Mouse (Mus musculus) common myeloid progenitor, adult 5-6 weeks (primary cell): ENCODE measurements around the gene Hnrnph1. TPM values are rescaled to one million over a fixed set of nuclear protein-coding genes. Genes with fewer than 3 reads are reported as not detected.
"Not testable (repeated sequence)": the region's sequence is repeated elsewhere in the genome, so short reads cannot be mapped to it uniquely, and the experiment has no call there.

Experiments used
- ATAC-seq: replicated peaks from 2 replicates; pipeline ENCODE4 v1.8.0; 2016; ENCODE audit warnings: low read depth, mild to moderate bottlenecking, moderate TSS enrichment, inconsistent platforms; ENCODE audit not compliant: poor library complexity, severe bottlenecking
- total RNA-seq: library from RNA; stranded (forward); fragments of 200-1000, 187-1606 nt; gene quantifications from 2 replicates; pipeline ENCODE4 v1.2.3, GENCODE M21; 2017

Hnrnph1 gene
- 987 and 1,045 TPM in 2 replicates for total RNA-seq

DNA sequence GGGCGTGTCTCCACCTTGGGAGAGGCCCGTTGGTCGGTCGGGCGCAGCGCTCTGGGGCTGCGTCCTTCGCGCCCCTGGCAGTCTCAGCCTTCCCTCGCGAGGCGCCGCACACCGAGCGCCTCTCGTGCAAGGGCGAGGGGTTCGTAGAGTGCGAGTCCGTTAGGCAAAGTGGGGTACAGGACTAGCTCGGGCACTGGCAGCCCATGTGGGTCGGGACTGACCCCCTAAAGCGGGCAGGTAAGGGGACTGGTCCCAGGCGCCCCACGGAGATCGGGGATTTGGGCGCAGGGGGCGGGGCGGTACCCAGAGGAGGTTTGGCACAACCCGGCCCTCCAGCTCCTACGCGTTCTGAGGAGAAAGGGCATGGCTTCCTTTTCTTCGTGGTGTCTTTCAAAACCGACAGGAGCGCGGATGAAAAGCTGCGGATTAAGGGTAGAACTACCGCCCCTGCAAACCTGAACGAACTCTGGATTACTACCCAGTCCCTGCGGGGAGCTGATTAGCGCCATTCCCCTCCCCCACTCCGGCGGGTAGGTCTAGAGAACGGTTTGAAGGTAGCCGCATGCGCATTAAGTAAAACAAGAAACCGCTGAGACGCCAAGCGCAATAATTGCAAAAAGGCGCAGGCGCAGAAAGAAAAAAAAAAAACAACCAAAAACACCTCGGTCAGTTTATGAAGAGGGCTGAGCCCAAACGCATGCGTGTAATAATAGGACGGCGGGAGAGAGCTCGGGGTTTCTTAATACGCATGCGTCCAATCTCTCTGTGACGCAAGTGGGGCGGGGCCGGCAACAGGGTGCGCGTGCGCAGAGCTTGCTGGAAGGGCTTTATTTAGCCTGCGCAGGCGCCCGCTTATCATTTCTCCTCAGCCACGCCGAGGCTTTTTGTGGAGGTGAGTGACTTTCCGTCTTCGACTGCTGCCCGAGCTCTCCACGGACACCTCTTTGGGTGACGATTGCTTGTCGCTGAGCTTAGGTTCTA lies at the start of gene Hnrnph1:
Gene Hnrnph1, plus strand, starts transcription at position 80 of the 981 bp plus-strand sequence.
- peak; percentile 77 for ATAC-seq

DNA sequence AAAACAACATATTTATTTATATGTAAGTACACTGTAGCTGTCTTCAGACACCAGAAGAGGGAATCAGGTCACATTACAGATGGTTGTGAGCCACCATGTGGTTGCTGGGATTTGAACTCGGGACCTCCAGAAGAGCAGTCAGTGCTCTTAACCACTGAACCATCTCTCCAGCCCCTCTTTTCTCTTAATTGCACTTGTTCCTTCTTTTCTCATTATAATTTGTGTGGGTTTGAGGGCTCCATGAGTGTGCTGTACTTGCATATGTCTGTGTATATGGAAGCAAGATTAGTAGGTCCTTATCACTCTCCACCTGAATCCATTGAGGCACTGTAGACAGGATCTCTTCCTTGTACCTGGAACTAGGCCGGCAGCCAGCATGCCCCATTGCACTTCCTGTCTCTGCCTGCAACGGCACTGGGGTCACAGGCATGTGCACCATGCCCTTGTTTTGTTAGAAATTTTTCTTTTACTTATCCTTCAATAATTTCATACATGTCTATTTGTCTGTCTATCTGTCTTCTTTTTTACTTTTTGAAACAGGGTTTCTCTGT lies 48.6 kb upstream of the Hnrnph1 start:
- ATAC-seq: no peak

DNA sequence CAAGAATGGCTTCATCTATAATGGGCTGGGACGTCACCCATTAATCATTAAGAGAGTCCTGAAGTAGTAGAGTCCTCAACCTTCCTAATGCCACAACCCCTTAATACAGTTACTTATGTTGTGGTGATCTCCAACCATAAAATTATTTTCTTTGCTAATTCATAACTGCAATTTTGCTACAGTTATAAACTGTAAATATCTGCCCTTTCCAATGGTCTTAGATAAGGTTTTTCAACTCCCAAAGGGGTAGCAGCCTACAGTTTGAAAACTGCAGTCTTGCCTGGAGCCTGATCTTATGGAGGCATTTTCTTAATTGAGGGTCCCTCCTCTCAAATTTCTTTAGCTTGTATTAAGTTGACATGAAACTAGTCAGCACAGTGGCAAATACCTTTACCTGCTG lies 47.4 kb upstream of the Hnrnph1 start:
- ATAC-seq: no peak

- no peak for ATAC-seq
These were observed 43.6 kb upstream of the Hnrnph1 start for GRCm38 (mm10) chr11:50333181-50333580.

DNA sequence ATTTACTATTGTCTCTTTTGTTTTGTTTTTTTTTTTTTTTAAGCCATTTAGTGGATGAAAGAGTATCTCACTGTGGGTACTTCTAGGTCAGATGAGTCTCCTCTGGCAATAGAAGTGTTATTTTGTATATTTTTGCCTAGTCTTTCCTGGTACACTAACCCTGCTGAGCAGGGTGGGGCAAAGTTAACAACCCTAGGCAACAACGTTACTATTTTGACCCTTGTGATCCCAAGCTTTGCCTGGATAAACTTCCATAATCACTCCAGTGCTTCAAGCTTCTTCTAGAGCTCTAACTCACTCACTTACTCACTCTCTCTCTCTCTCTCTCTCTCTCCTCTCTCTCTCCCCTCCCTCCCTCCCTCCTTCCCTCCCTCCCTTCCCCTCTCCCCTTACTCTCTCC lies 40.7 kb upstream of the Hnrnph1 start:
- no peak for ATAC-seq

GRCm38 (mm10) chr11:50336891-50337290 lies 39.9 kb upstream of the Hnrnph1 start:
- ATAC-seq: no peak

DNA sequence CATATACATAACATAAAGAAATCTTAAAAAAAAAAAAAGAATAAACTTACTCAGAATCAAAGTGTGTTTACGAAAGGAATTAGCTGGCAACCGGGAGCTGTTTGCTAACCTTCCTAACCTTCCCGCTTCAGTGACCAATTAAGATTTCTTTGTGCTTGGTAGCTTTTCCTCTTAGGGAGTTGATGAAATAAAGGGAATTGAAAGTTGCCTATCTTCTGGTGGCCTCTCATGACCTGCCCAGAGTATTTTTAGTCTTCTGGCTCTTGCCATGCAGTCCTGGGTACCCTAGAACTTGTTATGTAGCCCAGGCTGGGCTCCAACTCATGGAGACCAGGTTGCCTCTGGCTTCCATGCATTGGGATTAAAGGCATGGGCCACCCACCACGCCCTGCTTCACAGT lies 31.3 kb upstream of the Hnrnph1 start:
- ATAC-seq: no peak

- no peak for ATAC-seq
These were observed 30.3 kb upstream of the Hnrnph1 start for GRCm38 (mm10) chr11:50346256-50347032.

DNA sequence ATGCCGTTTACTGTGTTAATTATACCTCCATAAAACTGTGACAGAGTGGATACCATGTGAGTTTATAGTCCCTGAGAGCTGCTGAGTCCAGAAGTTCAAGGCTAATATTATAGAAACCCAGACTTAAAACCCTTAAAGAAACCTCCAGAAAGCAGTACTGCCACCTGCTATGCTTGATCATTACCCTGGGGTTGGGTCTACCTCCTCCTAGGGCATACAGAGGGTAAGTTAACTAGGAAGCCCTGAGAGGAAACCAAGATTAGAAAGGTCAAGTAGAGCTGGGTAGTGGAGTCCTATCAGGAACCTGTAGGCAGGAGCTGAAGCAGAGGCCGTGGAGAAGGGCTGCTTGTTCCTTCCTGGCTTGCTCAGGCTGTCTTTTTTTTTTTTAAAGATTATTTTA lies 24.6 kb upstream of the Hnrnph1 start:
- ATAC-seq: no peak

DNA sequence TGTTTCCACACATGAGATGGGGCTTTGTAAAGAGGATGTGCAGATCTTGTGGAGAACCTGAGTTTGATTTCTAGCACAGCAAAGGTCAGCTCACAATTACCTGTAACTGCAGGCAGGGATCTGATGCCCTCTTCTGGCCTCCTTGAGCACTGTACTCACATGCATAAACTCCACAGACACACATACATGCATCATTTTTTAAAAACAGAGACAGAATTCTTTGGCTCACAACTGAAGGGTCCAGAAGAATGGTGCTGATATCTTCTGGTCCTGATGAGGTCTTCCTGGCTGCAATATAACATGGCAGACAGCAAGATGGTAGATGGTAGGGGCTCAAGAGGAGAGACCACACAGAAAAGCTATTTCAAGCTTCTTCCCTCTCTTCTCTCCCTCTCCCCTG lies 22.6 kb upstream of the Hnrnph1 start, which contains the start of gene Cby3:
Gene Cby3, plus strand, starts transcription at position 301 of the 400 bp plus-strand sequence.
- ATAC-seq: no peak

DNA sequence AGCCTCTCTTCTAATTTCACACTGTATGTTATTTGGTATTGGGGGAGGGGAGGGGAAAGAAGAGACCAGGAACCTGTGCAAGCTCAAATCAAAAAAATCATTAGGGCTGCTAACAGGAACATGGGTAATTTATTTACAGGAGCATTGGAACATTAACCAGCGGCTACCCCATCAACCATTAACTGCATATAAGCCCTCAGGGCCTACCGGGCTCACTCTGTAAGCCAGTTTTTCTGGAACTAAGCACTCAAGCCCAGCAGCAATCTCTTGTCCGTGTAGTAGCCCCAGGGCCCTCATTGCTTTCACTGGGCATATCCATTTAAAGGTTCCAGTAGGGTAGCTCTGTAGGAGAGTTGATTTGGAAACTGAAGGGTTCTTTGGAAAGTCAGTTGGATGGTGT lies 21.9 kb upstream of the Hnrnph1 start:
- no peak for ATAC-seq

DNA sequence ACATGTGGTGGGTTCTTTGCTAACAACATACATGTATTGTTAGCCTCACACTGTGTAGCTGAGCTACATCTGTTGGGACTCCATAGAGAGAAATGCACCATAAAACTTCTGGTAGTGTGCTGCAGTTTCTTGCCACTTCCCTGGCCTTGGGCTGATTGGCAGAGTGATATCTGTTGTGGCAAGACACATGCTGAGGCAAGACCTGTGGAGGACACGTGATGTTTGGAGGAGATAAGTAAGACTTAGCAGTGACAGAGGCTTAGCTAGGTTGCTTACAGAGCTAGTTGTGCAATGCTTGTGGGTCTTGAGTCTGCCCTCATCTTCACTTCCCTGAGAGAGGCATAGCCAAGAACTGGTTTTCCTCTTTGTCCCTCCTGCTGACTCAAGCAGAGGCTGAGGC lies 21.4 kb upstream of the Hnrnph1 start:
- ATAC-seq: peak; percentile 45; the same call in 1 of the 2 replicates

DNA sequence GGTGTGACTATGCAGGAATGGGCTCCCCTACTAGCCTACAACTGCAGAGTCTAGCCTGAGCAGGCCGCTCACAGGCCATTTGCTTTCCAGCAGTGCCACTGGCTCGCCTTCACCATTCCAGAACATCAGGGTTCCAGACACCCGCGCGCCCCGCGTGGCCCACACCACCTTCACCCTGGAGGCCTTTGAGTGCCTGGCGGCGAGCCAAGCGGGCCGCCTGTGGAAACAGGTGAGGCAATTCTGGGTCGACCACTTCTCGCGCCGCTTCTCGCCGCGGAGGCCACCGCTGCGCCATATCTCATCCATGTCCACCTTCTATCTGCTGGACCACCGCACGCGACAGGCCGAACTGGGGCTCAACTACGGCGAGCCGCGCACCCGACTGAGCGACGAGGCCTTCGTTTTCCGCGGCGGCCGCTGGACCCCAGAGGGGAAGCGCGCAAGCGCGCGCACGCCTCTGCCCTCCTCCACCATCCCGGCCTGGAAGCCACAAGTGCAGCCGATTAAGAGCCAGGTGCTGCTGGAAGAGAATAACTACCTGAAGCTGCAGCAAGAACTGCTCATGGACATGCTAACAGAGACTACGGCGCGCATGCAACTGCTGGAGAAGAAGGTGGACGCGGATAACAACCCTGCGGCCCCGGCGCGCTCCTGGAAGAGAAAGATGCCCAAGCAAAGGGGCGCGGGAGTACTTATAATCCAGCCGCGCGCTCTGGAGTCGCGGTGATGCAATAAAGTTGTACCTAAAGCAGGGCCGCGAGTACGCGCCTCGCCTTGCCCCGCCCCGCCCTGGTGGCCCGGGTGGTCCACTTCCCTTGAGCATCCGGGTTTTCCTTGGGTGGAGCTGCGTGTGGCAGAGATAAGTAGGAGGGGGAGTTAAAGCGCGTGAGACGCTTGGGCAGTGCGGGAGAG lies 17.6 kb upstream of the Hnrnph1 start:
- ATAC-seq: peak; percentile 84

DNA sequence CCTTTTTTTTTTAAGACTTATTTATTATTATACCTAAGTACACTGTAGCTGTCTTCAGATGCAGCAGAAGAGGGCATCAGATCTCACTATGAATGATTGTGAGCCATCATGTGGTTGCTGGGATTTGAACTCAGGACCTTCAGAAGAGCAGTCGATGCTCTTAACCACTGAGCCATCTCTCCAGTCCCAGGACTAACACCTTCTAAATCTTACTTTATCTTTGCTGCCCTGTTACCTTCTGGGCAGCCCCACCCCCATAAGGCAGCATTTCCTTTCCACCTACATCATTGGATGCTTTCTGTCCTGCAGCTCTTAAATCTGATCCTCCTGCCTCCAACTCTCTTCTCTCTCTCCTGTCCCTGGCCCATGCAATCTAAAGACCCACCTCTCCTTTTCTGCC lies 15.5 kb upstream of the Hnrnph1 start:
- ATAC-seq: not testable (repeated sequence)

GRCm38 (mm10) chr11:50364548-50364947 lies 12.2 kb upstream of the Hnrnph1 start:
- peak; percentile 76 for ATAC-seq

DNA sequence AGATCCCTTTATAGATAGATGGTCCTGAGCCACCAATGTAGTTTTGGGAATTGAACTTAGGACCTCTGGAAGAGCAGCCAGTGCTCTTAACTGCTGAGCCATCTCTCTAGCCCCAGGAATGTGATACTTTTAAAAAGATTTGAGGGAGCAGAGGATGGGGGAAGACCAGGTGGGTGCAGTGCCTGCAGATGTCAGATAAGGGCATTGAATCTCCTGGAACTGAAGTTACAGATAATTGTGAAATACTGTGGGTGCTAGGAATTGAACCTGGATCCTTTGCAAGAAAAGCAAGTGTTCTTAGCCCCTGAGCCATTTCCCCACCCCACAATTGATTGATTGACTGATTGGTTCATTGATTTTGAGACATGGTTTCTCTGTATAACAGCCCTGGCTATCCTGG lies 11.5 kb upstream of the Hnrnph1 start:
- no peak for ATAC-seq

DNA sequence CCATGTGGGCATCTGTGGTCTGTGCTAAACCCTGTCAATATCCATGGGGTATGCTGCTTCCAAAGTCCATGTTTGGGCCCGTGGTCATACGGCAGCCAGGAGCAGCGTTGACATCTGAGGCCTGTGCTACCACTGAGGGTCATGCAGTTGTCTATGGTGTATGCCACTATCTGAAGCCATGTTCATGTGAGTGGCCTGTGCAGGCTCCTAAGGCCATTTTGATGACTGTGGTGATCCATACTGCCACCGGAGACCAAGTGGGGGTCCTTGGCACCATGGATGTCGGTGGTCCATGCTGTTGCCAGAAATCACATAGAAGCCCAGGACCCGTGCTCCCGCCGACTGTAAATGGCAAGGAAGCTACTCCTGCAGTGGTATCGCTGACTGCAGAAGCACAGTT lies 9.3 kb upstream of the Hnrnph1 start:
- ATAC-seq: no peak

DNA sequence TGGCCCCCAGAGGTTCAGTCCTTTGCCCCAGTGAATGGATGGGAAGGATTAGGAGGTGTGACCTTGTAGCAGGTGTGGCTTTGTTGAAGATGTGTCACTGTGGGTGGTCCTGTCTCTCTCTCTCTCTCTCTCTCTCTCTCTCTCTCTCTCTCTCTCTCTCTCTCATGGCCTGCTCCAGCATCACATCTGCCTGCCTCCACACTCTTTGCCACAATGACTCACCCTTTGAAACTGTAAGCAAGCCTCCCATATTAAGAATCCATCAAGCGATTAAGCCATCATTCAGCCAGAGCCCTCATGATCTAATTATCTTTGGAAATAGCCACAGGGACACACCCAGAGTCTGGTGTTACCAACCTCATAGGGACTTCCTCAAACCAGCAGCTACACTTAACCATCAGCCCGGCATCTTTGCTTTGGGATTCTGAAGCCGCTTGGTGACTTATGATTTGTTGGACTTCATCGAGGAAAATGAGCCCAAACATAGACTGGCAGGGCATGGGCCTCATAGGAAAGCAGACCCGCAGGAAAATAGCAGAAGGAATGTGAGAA lies 7.4 kb upstream of the Hnrnph1 start:
- peak; percentile 68 for ATAC-seq

DNA sequence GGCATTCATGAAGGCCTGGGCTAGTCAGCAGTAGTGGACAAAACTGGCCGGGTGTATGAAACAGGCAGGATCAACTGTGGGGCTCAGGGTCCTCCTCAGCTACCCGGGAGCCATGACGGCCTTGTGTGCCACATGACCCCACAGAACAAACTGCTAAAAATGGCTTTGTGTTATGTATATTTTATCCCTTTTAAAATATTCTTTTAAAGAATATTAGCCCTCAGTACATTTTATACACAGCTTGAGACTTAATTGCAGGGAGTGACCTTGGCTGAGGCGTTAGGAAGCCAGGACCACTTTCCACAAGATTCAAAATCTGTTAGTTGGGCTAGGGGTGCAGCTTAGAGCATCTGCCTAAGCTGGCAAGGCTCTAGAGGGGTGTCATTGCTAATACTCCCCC lies 5.8 kb upstream of the Hnrnph1 start:
- ATAC-seq: no peak
